Mouse (Mus musculus): Measurements from ENCODE around the gene Taar4. TPM values are rescaled to one million over a fixed set of nuclear protein-coding genes. Genes with fewer than 3 reads are reported as not detected.

The Taar4 gene
- total and polyA plus RNA-seq, 2 experiments = not detected

DNA sequence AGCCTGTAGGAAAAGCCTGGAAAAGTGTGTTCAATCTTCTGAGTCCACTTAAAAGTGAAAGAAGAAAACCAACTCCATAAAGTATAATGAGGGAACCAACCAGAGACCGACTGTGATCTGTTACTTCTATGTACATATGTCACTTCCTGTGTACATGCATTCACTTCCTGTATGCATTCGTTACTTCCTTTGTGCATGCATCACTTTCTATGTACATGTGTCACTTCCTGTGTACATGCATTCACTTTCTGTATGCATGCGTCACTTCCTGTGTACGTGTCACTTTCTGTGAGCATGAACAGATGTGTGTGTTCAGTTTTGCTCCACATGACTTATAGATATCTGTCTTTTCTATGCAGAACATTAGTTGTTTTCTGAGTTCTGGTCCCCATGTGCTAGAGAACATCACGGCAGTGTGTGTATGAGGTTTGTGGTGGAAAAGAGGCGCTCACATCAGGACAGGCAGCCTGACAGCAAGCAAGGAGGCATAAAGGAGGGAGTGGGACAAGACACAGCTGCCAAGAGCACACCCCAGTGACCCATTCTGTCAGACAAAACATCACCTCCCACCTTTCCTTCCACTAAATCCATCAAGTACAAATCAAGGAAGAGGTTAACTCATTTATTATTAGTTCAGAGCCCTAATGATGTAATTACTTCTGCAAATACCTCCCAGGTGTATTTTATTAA, 4.8 kb downstream of the Taar4 start:
- H3K79me2 ChIP-seq (ENCODE audit: control insufficient read depth, insufficient read depth, low read length) = no peaks in the 10 kb centered on the region
- WGBS = 89% methylated on average over 6 of the region's 6 CpGs
- no peaks in the 10 kb centered on the region for H3K4me1 ChIP-seq (ENCODE audit: control insufficient read depth, insufficient read depth, low read length)
- no peak overlapping the region for H3K27ac ChIP-seq (replicated peaks; ENCODE audit: insufficient read depth, low read depth, low read length)
- H3K9ac ChIP-seq (ENCODE audit: low read depth, low read length) = no peak overlapping the region
- no peak for DNase-seq (ENCODE audit: extremely low read depth, low read depth, low spot score)
- H3K36me3 ChIP-seq (ENCODE audit: control insufficient read depth, insufficient read depth, low read length) = no peaks in the 10 kb centered on the region
- H3K27me3 ChIP-seq (ENCODE audit: control insufficient read depth, insufficient read depth, low read length) = no peaks in the 10 kb centered on the region
- H3K4me3 ChIP-seq (ENCODE audit: insufficient read depth, low read depth, low read length) = no peak overlapping the region
- TF ChIP-seq POLR2A (IDR thresholded peaks at IDR 0.05; ENCODE audit: extremely low read depth, insufficient read depth, low read length) = no peak
- TF ChIP-seq CTCF (IDR thresholded peaks at IDR 0.05; ENCODE audit: low read depth, low read length) = no peak

- Histone ChIP-seq H3K4me1 (ENCODE audit: control insufficient read depth, insufficient read depth, low read length) (no peaks in the 10 kb centered on the region), H3K27me3 (ENCODE audit: control insufficient read depth, insufficient read depth, low read length) (no peaks in the 10 kb centered on the region), H3K79me2 (ENCODE audit: control insufficient read depth, insufficient read depth, low read length) (no peaks in the 10 kb centered on the region), H3K27ac (replicated peaks; ENCODE audit: insufficient read depth, low read depth, low read length) (no peak within 1 kb of the TSS), H3K36me3 (ENCODE audit: control insufficient read depth, insufficient read depth, low read length) (no peaks in the 10 kb centered on the region), H3K9ac (ENCODE audit: low read depth, low read length) (no peak within 1 kb of the TSS), H3K4me3 (ENCODE audit: insufficient read depth, low read depth, low read length) (no peak within 1 kb of the TSS)
- DNase-seq (ENCODE audit: extremely low read depth, low read depth, low spot score) = no peak
- 91% methylated on average over 11 of the region's 11 CpGs for WGBS
- TF ChIP-seq CTCF (IDR thresholded peaks at IDR 0.05; ENCODE audit: low read depth, low read length) (no peak), POLR2A (IDR thresholded peaks at IDR 0.05; ENCODE audit: extremely low read depth, insufficient read depth, low read length) (no peak)
These were observed 10.4 kb downstream of the Taar4 start, which contains the start of gene Taar5 for GRCm38 (mm10) chr10:23970656-23971165. Gene Taar5 (plus strand): TSS chr10:23970706.

DNA sequence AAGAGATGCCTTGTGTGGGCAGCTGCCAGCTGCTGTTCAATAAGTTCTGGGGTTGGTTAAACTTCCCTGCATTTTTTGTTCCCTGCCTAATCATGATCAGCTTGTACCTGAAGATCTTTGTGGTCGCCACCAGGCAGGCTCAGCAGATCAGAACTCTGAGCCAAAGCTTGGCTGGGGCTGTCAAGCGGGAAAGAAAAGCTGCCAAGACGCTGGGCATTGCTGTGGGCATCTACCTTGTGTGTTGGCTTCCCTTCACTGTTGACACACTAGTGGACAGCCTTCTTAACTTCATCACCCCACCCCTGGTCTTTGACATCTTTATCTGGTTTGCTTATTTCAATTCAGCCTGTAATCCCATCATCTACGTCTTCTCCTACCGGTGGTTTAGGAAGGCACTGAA, 11.0 kb downstream of the Taar4 start:
- 77% methylated on average over 5 of the region's 5 CpGs for WGBS
- H3K4me1 ChIP-seq (ENCODE audit: control insufficient read depth, insufficient read depth, low read length) = no peaks in the 10 kb centered on the region
- no peaks in the 10 kb centered on the region for H3K27me3 ChIP-seq (ENCODE audit: control insufficient read depth, insufficient read depth, low read length)
- TF ChIP-seq CTCF (IDR thresholded peaks at IDR 0.05; ENCODE audit: low read depth, low read length) (no peak), POLR2A (IDR thresholded peaks at IDR 0.05; ENCODE audit: extremely low read depth, insufficient read depth, low read length) (no peak)
- no peak overlapping the region for H3K9ac ChIP-seq (ENCODE audit: low read depth, low read length)
- no peak overlapping the region for H3K27ac ChIP-seq (replicated peaks; ENCODE audit: insufficient read depth, low read depth, low read length)
- H3K79me2 ChIP-seq (ENCODE audit: control insufficient read depth, insufficient read depth, low read length) = no peaks in the 10 kb centered on the region
- H3K4me3 ChIP-seq (ENCODE audit: insufficient read depth, low read depth, low read length) = no peak overlapping the region
- no peaks in the 10 kb centered on the region for H3K36me3 ChIP-seq (ENCODE audit: control insufficient read depth, insufficient read depth, low read length)
- no peak for DNase-seq (ENCODE audit: extremely low read depth, low read depth, low spot score)

DNA sequence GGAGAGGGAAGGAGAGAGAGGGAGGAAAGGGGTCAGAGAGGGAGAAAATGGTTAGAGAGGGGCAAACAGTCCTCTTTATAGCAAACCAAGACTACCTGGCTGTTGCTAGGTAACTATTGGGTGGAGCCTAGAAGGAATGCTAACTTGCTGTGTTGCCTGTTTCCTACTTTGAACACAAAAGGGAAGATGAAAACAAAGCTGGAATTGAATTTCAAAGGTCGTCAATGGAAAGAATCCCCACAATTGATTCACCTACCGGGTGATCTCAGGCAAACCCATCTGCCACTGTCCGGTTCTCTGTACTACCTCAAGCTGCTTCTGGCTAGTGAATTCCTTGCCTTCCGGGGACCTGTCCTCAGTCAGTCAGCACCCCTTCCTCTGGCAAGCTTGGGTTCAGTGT, 17.7 kb downstream of the Taar4 start:
- 57% methylated on average over 4 of the region's 4 CpGs for WGBS
- H3K27ac ChIP-seq (replicated peaks; ENCODE audit: insufficient read depth, low read depth, low read length) = no peak overlapping the region
- H3K9ac ChIP-seq (ENCODE audit: low read depth, low read length) = no peak overlapping the region
- no peak overlapping the region for H3K4me3 ChIP-seq (ENCODE audit: insufficient read depth, low read depth, low read length)
- TF ChIP-seq POLR2A (IDR thresholded peaks at IDR 0.05; ENCODE audit: extremely low read depth, insufficient read depth, low read length) = no peak
- TF ChIP-seq CTCF (IDR thresholded peaks at IDR 0.05; ENCODE audit: low read depth, low read length) = no peak
- no peaks in the 10 kb centered on the region for H3K79me2 ChIP-seq (ENCODE audit: control insufficient read depth, insufficient read depth, low read length)
- H3K4me1 ChIP-seq (ENCODE audit: control insufficient read depth, insufficient read depth, low read length) = peaks cover 2% of the 10 kb centered on the region; the same call in 1 of the 2 replicates
- H3K27me3 ChIP-seq (ENCODE audit: control insufficient read depth, insufficient read depth, low read length) = no peaks in the 10 kb centered on the region
- no peaks in the 10 kb centered on the region for H3K36me3 ChIP-seq (ENCODE audit: control insufficient read depth, insufficient read depth, low read length)
- no peak for DNase-seq (ENCODE audit: extremely low read depth, low read depth, low spot score)

- Histone ChIP-seq H3K27ac (replicated peaks; ENCODE audit: insufficient read depth, low read depth, low read length) (no peak overlapping the region), H3K4me1 (ENCODE audit: control insufficient read depth, insufficient read depth, low read length) (peaks cover 2% of the 10 kb centered on the region; the same call in 1 of the 2 replicates), H3K79me2 (ENCODE audit: control insufficient read depth, insufficient read depth, low read length) (no peaks in the 10 kb centered on the region), H3K9ac (ENCODE audit: low read depth, low read length) (no peak overlapping the region), H3K27me3 (ENCODE audit: control insufficient read depth, insufficient read depth, low read length) (no peaks in the 10 kb centered on the region), H3K36me3 (ENCODE audit: control insufficient read depth, insufficient read depth, low read length) (no peaks in the 10 kb centered on the region), H3K4me3 (ENCODE audit: insufficient read depth, low read depth, low read length) (no peak overlapping the region)
- WGBS = 45% methylated on average over 16 of the region's 16 CpGs
- TF ChIP-seq POLR2A (IDR thresholded peaks at IDR 0.05; ENCODE audit: extremely low read depth, insufficient read depth, low read length) = no peak
- TF ChIP-seq CTCF (IDR thresholded peaks at IDR 0.05; ENCODE audit: low read depth, low read length) = peak; percentile 87
- peak; percentile 76 for DNase-seq (ENCODE audit: extremely low read depth, low read depth, low spot score)
These were observed 18.8 kb downstream of the Taar4 start for GRCm38 (mm10) chr10:23978901-23979705.
